ENCODE assay signal across 8 mouse cellular contexts in the genomic region with DNA sequence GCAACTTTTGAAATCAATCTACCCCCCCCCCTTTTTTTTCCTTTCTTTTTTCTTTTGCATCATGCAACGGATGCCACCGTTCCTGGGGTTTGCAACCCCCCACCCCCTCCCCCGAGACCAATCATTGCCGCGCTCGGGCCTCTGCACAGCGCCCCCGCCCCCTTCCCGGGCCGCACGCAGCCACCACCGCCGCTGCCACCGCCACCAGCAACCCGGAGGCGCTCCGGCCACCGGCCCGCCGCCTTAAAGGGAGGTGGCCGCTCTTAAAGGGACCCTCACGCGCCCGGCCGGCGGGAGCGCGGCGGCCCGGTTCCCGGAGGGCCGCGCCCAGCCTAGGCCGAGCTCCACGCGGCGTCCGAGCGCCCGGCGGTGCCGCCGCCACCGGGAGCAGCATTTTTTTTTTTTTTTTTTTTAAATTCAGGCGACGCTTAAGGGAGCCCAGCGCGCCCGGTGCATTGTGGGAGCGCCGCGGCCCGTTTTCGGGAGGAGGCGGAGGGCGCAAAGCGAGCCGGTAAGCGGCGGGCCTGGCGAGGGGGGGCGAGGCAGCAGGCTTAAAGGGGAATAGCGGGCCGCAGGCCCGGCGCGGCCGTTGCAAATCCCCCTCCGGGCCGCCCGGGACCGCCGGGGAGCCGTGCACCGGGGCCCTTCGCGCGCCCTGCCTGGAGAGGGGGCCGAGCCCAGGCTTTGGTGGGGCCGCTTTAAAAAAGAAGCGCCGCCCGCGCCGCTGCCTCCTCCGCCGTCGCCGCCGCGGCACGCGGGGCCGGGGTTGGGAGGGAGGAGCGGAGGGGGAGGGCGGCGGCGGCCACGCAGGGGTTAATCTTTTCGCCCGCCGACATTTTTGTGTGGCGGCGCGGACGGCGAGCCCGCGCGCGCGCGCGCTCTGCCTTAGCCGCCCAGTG. TPM values are rescaled to one million over a fixed set of nuclear protein-coding genes. Genes with fewer than 3 reads are reported as not detected.
DNase-seq lines count a peak whose midpoint lies in the region; ATAC-seq and TF ChIP-seq lines count a peak whose summit lies in the region.

Gene Sephs1, plus strand, starts transcription at position 215 of the 899 bp plus-strand sequence.

- 1% methylated on average over 83 of the region's 115 CpGs for WGBS in heart, embryonic 13.5 days
- under 1% methylated on average over 92 of the region's 115 CpGs for WGBS in liver, embryonic 11.5 days

- H3ac ChIP-seq in myocyte (ENCODE audit: control insufficient read depth, insufficient read length) = peak within 1 kb of the TSS; percentile 99

- H3K4me1 ChIP-seq in brown adipose tissue, adult 24 weeks (ENCODE audit: control insufficient read depth, insufficient read depth, insufficient read length, low read length) = peaks cover 3% of the 10 kb centered on the region
- H3K4me1 ChIP-seq in heart, embryonic 13.5 days = peaks cover 24% of the 10 kb centered on the region
- H3K4me1 ChIP-seq in liver, embryonic 11.5 days (replicated peaks; ENCODE audit: control insufficient read depth, insufficient read depth, low read length) = peaks cover 13% of the 10 kb centered on the region; the same call in 1 of the 2 replicates

- ATAC-seq in CD4-positive, CD25-positive, alpha-beta regulatory T cell, adult 4 months = peak; percentile 53
- ATAC-seq in erythroid progenitor cell, adult 5-6 weeks (replicated peaks; ENCODE audit: low FRiP score, poor library complexity, severe bottlenecking) = peak; percentile 74
- peak; percentile 67 for ATAC-seq in heart, embryonic 13.5 days (ENCODE audit: extremely low read depth, insufficient number of reproducible peaks, low FRiP score, low TSS enrichment)
- ATAC-seq in liver, embryonic 11.5 days (replicated peaks; ENCODE audit: low FRiP score) = peak; percentile 85

- H3K36me3 ChIP-seq in heart, embryonic 13.5 days = peaks cover 23% of the 10 kb centered on the region
- H3K36me3 ChIP-seq in liver, embryonic 11.5 days (ENCODE audit: control insufficient read depth, insufficient read depth, low read length) = peaks cover 7% of the 10 kb centered on the region
- H3K36me3 ChIP-seq in myocyte (ENCODE audit: control insufficient read depth, insufficient read depth) = no peaks in the 10 kb centered on the region

- H3K27ac ChIP-seq in brown adipose tissue, adult 24 weeks (replicated peaks; ENCODE audit: low read depth, low read length) = peak within 1 kb of the TSS; percentile 70
- peak within 1 kb of the TSS; percentile 99 for H3K27ac ChIP-seq in heart, embryonic 13.5 days (replicated peaks)
- H3K27ac ChIP-seq in liver, embryonic 11.5 days (ENCODE audit: low read depth, low read length) = peak within 1 kb of the TSS; percentile 94

- H3K9ac ChIP-seq in heart, embryonic 13.5 days = peak within 1 kb of the TSS; percentile 98
- H3K9ac ChIP-seq in liver, embryonic 11.5 days (ENCODE audit: low read depth, low read length) = peak within 1 kb of the TSS; percentile 97

- H3K27me3 ChIP-seq in heart, embryonic 13.5 days (replicated peaks) = no peaks in the 10 kb centered on the region
- no peaks in the 10 kb centered on the region for H3K27me3 ChIP-seq in liver, embryonic 11.5 days (replicated peaks; ENCODE audit: control insufficient read depth, insufficient read depth, low read length)
- H3K27me3 ChIP-seq in myocyte (ENCODE audit: control insufficient read depth, insufficient read depth, insufficient read length) = no peaks in the 10 kb centered on the region

- peak; percentile 58 for TF ChIP-seq POLR2A in myocyte (IDR thresholded peaks at IDR 0.05; ENCODE audit: insufficient read length, low read depth)

- peak within 1 kb of the TSS; percentile 92 for H3K4me2 ChIP-seq in heart, embryonic 13.5 days
- peak within 1 kb of the TSS; percentile 87 for H3K4me2 ChIP-seq in liver, embryonic 11.5 days
- peak within 1 kb of the TSS; percentile 93 for H3K4me2 ChIP-seq in myocyte (ENCODE audit: low read depth)

- DNase-seq in kidney, postnatal 10 days = peak; percentile 93
- peak; percentile 87 for DNase-seq in liver, embryonic 11.5 days (ENCODE audit: low spot score)
- DNase-seq in spleen, postnatal 4 days (ENCODE audit: low spot score in 2 of 2) = peak; percentile 81 to 91

- H3K9me3 ChIP-seq in heart, embryonic 13.5 days = no peaks in the 10 kb centered on the region
- H3K9me3 ChIP-seq in liver, embryonic 11.5 days (ENCODE audit: control insufficient read depth, low read length) = no peaks in the 10 kb centered on the region

- H3K4me3 ChIP-seq in brown adipose tissue, adult 24 weeks (ENCODE audit: insufficient read depth, low read depth, low read length) = peak within 1 kb of the TSS; percentile 98
- H3K4me3 ChIP-seq in heart, embryonic 13.5 days = peak within 1 kb of the TSS; percentile 94
- H3K4me3 ChIP-seq in liver, embryonic 11.5 days (ENCODE audit: low read depth, low read length) = peak within 1 kb of the TSS; percentile 89
- H3K4me3 ChIP-seq in myocyte = peak within 1 kb of the TSS; percentile 49

- H3K79me2 ChIP-seq in myocyte (ENCODE audit: control insufficient read depth, insufficient read depth) = peaks cover 34% of the 10 kb centered on the region

TF ChIP-seq in myocyte, 11 proteins besides CTCF, POLR2A, EP300 and RAD21:
- TF ChIP-seq SRF (IDR thresholded peaks at IDR 0.05; ENCODE audit: control insufficient read depth, insufficient read length, low read depth) (no peak), MYOD1 (IDR thresholded peaks at IDR 0.05; ENCODE audit: control insufficient read depth in 1 of 3, insufficient read length in 2 of 3, low read depth in 2 of 3) (peak in 1 of 3 experiments; percentile 7), E2F4 (IDR thresholded peaks at IDR 0.05; ENCODE audit: insufficient read depth) (peak; percentile 49)
TF ChIP-seq in myocyte: peak in this region for 2.

RNA-seq across cellular contexts. Expression of gene Sephs1, which starts in this region (rescaled TPM):
- polyA plus RNA-seq in CD4-positive, CD25-positive, alpha-beta regulatory T cell, adult 4 months (2017; shearing (Covaris generic)) = 10 to 100 TPM; 20.0 to 28.5 TPM
- 11.8 and 11.9 TPM in 2 replicates for polyA plus RNA-seq in brown adipose tissue, adult 24 weeks (2012; ENCODE audit: insufficient read depth, insufficient read length, missing spikeins)
- 13.7 and 19.7 TPM in 2 replicates for total RNA-seq in erythroid progenitor cell, adult 5-6 weeks (2015; ENCODE audit: low replicate concordance)
- 42.4 and 47.5 TPM in 2 replicates for total RNA-seq in erythroid progenitor cell, adult 5-6 weeks (2017; ENCODE audit: low replicate concordance)
- 44.2 and 45.3 TPM in 2 replicates for polyA plus RNA-seq in heart, embryonic 13.5 days (2015; fragmentation: Nextera tagmentation; extraction: Ambion mirVana)
- 65.3 and 71.2 TPM in 2 replicates for polyA plus RNA-seq in liver, embryonic 11.5 days (2014; fragmentation: Nextera tagmentation; extraction: Ambion mirVana)
- polyA plus RNA-seq in myocyte (2012; fragmentation: generic; extraction: Trizol) = 15.9 TPM

Comparison
In these comparisons a context has a peak if more than half of its experiments do, and no peak if none do; other contexts are left out.
1. Peak in every context shown above with its lines: DNase-seq, ATAC-seq, H3K4me3 ChIP-seq and H3K27ac ChIP-seq.